Mouse (Mus musculus): ENCODE results near the gene Tada3. TPM values are rescaled to one million over a fixed set of nuclear protein-coding genes. Genes with fewer than 3 reads are reported as not detected.

Gene Tada3
- 70.0 and 78.9 TPM in 2 replicates for polyA plus RNA-seq (2012; rRNA removed)

DNA sequence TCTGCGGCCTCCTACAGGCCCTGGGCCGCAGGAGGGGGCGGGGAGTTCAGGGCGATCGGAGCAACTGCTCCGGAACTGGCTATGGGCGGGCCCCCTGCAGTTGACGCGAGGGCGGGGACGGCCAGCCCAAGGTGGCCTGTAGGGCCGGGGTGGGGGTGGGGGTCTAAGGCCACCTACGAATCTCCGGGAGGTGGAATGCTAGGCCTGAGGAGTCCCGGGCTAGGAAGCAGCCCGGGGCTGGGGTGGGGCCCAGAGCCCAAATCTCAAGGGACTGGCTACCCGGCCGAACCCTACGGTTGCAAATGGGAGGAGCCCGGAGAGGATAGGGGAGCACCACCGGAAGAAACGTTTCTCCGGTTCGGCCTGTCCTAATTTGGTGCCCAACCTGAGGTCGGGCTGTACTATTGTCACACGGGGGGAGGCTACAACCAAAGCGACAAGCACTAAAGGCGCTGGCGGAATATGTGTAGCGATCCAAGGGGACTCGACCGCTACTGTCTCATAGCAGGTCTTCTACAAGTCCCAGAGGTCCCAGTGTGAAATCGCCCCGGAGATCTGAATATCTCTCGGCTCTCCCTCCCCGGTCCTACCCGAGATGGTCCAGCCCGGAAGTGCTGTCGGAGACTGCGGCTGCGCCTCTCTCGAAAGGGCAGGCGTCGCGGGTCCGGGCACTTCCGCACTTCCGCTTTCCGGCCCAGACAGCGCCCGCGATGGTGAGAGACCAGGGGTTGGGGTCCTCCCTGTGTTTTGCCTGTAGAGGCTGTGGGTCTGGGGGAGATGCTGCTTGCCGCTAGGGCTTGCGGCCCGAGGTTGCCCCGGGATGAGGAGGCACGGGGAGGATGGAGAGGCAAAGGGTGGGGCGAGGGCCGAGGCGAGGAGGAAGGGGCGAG lies at the start of gene Tada3, which contains the start of gene Arpc4:
Gene Tada3 (minus strand): TSS at position 388 of the 890 bp plus-strand sequence.
Gene Arpc4 (plus strand): TSS at position 620 of the 890 bp plus-strand sequence.

DNA sequence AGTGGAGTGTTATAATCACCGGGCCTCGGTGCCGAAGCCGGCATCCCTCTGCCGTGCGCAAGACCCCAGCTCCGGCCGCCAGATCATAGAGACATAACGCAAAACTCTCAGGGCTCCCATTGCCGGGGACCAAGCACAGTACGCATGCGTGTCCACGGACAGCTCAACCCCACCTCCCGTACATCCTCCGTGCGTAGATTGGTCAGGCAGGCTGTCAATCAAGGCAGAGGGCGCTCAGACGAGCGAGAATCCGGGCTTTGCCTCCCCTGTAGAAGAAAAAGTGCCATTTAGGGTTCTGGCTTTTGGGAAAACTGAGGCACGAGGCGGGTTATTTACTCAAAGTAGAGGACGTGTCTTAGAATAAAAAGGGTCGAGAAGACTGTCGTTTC lies 41.5 kb upstream of the Tada3 start, which contains the start of gene Rpusd3:
Gene Rpusd3 (minus strand): TSS at position 142 of the 389 bp plus-strand sequence.

DNA sequence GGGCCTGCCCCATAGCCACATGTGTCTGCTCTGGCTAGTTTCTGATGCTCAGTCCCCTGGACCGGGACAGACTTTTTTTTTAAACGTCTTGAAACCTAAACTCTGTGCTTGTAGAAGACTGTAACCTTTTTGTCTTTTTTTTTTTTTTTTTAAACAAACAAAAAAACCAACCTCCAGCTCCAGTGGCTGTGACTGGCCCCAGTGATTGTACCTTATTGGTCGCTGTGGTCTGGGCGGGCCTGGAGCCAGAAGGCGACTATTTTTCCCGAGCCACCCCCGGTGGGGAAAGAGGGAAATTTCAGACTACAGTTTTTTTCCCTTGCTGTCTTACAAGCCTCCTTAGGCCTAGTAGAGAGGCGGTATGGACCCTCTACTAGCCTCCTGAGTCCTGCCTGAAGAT lies 11.3 kb upstream of the Tada3 start, which contains the start of gene Ttll3:
Gene Ttll3 (plus strand): TSS at position 301 of the 400 bp plus-strand sequence.

DNA sequence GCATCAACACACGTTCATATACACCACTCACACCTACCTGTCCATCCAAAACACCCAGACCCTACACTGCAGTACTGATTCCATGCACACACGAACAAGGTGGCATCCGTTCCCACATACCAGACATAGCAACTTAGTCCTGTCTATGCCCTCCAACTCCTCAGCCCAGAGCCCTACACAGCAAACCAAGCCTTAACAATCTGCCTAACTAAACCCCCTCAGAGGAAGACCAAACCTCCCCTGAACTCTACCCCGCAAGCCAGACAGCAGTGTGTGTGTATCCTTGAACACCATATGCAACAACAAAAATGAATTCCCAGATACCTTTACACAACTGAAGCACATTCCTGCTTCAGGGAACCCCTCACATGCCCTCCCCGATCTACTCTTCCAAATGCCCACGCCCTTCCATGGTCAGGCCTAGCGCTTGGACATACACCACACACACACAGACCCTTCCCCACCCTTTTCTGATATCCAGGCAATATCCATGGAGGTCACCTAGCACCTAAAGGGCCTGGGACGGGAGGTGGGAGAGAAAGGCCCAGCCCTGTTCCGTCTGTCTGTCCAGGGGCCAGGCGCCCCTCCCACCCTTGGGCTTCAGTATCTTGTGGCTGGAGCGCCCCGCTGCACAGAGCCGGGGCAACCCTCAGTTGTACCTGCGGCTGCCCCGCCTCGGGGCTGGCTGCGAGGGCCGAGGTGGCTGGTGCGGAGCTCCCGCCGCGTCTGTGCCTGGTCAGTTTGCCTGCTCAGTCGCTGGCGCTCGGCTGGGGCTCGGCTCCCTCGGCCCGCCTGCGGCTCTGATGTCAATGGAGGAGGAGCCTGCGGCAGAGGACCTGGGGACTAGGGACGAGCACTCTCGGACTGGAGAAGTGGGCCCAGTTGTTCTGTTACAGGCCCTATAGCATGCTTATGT lies 34.2 kb downstream of the Tada3 start, which contains the start of gene Camk1:
Gene Camk1 (minus strand): TSS at position 808 of the 916 bp plus-strand sequence.

DNA sequence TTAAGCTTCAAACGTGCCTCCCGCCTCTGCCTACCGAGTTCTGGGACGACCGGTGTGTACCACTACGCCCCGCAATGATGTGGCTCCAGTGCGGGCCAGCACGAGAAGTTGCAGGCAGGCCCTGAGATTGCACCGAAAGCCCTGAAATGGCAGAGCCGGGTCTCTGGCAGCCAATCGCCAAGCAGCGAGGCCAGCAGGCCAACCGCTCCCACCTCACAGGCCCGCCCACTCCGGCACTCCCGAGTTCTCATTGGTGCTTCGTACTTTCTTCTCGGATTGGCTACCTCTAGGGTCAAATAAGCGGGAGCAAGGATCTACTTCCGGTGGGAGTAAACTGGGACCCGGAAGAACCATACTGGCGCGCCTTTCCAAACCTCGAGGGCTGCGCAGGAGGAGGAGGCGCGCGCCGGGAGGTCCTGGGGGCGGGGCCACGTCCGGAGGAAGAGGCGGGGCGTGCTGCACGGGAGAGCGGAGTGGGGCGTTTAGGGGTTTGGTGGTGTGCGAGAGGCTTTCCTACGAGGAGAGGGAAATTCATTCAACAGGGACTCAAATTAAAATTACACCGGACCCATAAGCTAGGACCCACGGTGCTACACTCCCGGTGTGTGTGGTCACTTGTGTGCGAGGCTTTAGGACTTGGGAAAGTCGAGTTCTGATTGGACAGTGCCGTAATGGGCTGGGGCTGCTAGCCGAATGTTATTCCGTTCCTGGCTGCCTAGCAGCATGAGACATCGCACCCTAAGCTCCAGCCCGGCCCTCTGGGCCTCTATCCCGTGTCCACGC lies 51.0 kb downstream of the Tada3 start, which contains the start of gene Ogg1:
Gene Ogg1 (plus strand): TSS at position 440 of the 783 bp plus-strand sequence.

Other genes starting within 250 kb of the Tada3 start
- 63.7 and 69.4 TPM in 2 replicates for gene Lhfpl4, start 182.5 kb downstream of the Tada3 start, polyA plus RNA-seq (2012; rRNA removed)
- 33.4 and 34.9 TPM in 2 replicates for gene Mtmr14, start 140.0 kb downstream of the Tada3 start, polyA plus RNA-seq (2012; rRNA removed)
- 3.1 and 9.4 TPM in 2 replicates for gene Cpne9, start 95.6 kb downstream of the Tada3 start, polyA plus RNA-seq (2012; rRNA removed)
- gene Brpf1, start 70.7 kb downstream of the Tada3 start, polyA plus RNA-seq (2012; rRNA removed): 28.8 and 28.9 TPM in 2 replicates
- gene Ogg1, start 50.9 kb downstream of the Tada3 start, polyA plus RNA-seq (2012; rRNA removed): 14.3 and 16.3 TPM in 2 replicates
- gene Camk1, start 33.9 kb downstream of the Tada3 start, polyA plus RNA-seq (2012; rRNA removed): 102 and 103 TPM in 2 replicates
- gene Arpc4, start 232 bp upstream of the Tada3 start, polyA plus RNA-seq (2012; rRNA removed): 132 and 137 TPM in 2 replicates
- gene Ttll3, start 11.4 kb upstream of the Tada3 start, polyA plus RNA-seq (2012; rRNA removed): 22.2 and 22.8 TPM in 2 replicates
- 20.9 and 21.9 TPM in 2 replicates for gene Rpusd3, start 41.5 kb upstream of the Tada3 start, polyA plus RNA-seq (2012; rRNA removed)
- 0.04 and 0.07 TPM in 2 replicates for gene Cidec, start 57.9 kb upstream of the Tada3 start, polyA plus RNA-seq (2012; rRNA removed)
- gene Jagn1, start 64.7 kb upstream of the Tada3 start, polyA plus RNA-seq (2012; rRNA removed): 69.3 and 70.5 TPM in 2 replicates
- gene Il17re, start 80.6 kb upstream of the Tada3 start, polyA plus RNA-seq (2012; rRNA removed): 0.13 and 0.36 TPM in 2 replicates
- gene Il17rc, start 93.5 kb upstream of the Tada3 start, polyA plus RNA-seq (2012; rRNA removed): 3.5 and 4.0 TPM in 2 replicates
- 43.0 and 44.8 TPM in 2 replicates for gene Creld1, start 105.4 kb upstream of the Tada3 start, polyA plus RNA-seq (2012; rRNA removed)
- gene Prrt3, start 124.0 kb upstream of the Tada3 start, polyA plus RNA-seq (2012; rRNA removed): 13.0 and 13.1 TPM in 2 replicates
- 74.1 and 76.8 TPM in 2 replicates for gene Emc3, start 153.8 kb upstream of the Tada3 start, polyA plus RNA-seq (2012; rRNA removed)
- gene Fancd2, start 153.8 kb upstream of the Tada3 start, polyA plus RNA-seq (2012; rRNA removed): 4.5 and 4.6 TPM in 2 replicates
- gene Fancd2os, start 222.8 kb upstream of the Tada3 start, polyA plus RNA-seq (2012; rRNA removed): 0.04 TPM in 1 of 2 replicates, not detected in the other
- gene Brk1, start 226.9 kb upstream of the Tada3 start, polyA plus RNA-seq (2012; rRNA removed): 247 and 262 TPM in 2 replicates
- 55.8 and 61.6 TPM in 2 replicates for gene Vhl, start 246.1 kb upstream of the Tada3 start, polyA plus RNA-seq (2012; rRNA removed)

Data from central nervous system, embryonic 18 days (tissue).